Mouse (Mus musculus) bone marrow, adult 2 months (tissue): ENCODE results near the gene Map7. TPM values are rescaled to one million over a fixed set of nuclear protein-coding genes. Genes with fewer than 3 reads are reported as not detected.
A peak's percentile ranks its signal among the peaks of the same experiment; 100 is the strongest.

Experiments
- H3K27ac ChIP-seq: fragments of 200-500 bp; 2 replicates; pipeline ENCODE4 v1.5.1; 2012; ENCODE audit warnings: low read depth, mild to moderate bottlenecking, control low read depth, inconsistent platforms, low read length; ENCODE audit not compliant: control insufficient read depth, poor library complexity, insufficient read depth
- H3K4me1 ChIP-seq: fragments of 200-500 bp; 2 replicates; pipeline ENCODE4 v1.6.1; 2011; ENCODE audit warnings: low read length; ENCODE audit not compliant: control insufficient read depth, insufficient read depth
- H3K4me3 ChIP-seq: fragments of 200-500 bp; replicated peaks from 2 replicates; pipeline ENCODE3; 2011; ENCODE audit warnings: mild to moderate bottlenecking, low read depth, low read length, control low read depth; ENCODE audit not compliant: control insufficient read depth
- CTCF ChIP-seq: fragments of 200-500 bp; IDR thresholded peaks from 2 replicates; pipeline ENCODE4 v1.5.1; 2011; ENCODE audit warnings: low read length, control low read depth; ENCODE audit not compliant: control insufficient read depth, insufficient read depth
- POLR2A ChIP-seq: fragments of 200-500 bp; IDR thresholded peaks from 2 replicates; pipeline ENCODE4 v1.6.1; 2011; ENCODE audit warnings: low read depth, mild to moderate bottlenecking, control low read depth, low read length, borderline replicate concordance; ENCODE audit not compliant: control insufficient read depth
- WGBS: fragments of 180-500 bp; shearing (Covaris S2); methylation state at CpG from one replicate; pipeline ENCODE4 v1.1.7; 2018; 5-methylcytosine and 5-hydroxymethylcytosine counted together
- polyA plus RNA-seq: library from polyadenylated mRNA; stranded (reverse); fragments of >200 nt; gene quantifications from 2 replicates; pipeline ENCODE4 v1.2.4, GENCODE M21; 2011; ENCODE audit warnings: low replicate concordance; ENCODE audit not compliant: missing spikeins, insufficient read depth, insufficient read length

Map7 gene
- polyA plus RNA-seq, 1 experiment = 17.3 TPM

- 78% methylated on average over 10 of the region's 10 CpGs for WGBS
- no peak for TF ChIP-seq CTCF
- TF ChIP-seq POLR2A = no peak
Measured at GRCm38 (mm10) chr10:20285289-20285975, 137.2 kb downstream of the Map7 start.

GRCm38 (mm10) chr10:20285994-20286836, 137.9 kb downstream of the Map7 start:
- Histone ChIP-seq H3K4me3 (no peak overlapping the region), H3K27ac (no peak overlapping the region), H3K4me1 (no peaks in the 10 kb centered on the region)
- 86% methylated on average over 15 of the region's 15 CpGs for WGBS
- TF ChIP-seq POLR2A = no peak
- no peak for TF ChIP-seq CTCF

More at GRCm38 (mm10) chr10:20285289-20285975, 137.2 kb downstream of the Map7 start:
- no peak overlapping the region for H3K27ac ChIP-seq
- H3K4me3 ChIP-seq = no peak overlapping the region
- no peaks in the 10 kb centered on the region for H3K4me1 ChIP-seq

GRCm38 (mm10) chr10:20287369-20287768, 139.1 kb downstream of the Map7 start:
- H3K27ac ChIP-seq = no peak overlapping the region
- H3K4me1 ChIP-seq = no peaks in the 10 kb centered on the region
- no peak overlapping the region for H3K4me3 ChIP-seq
- 82% methylated on average over 6 of the region's 6 CpGs for WGBS
- TF ChIP-seq POLR2A = no peak
- TF ChIP-seq CTCF = no peak

GRCm38 (mm10) chr10:20290467-20290883, 142.2 kb downstream of the Map7 start:
- 4% methylated on average over 11 of the region's 11 CpGs for WGBS
- Histone ChIP-seq H3K4me3 (no peak overlapping the region), H3K4me1 (no peaks in the 10 kb centered on the region), H3K27ac (no peak overlapping the region)
- TF ChIP-seq POLR2A = no peak
- TF ChIP-seq CTCF = peak; percentile 91

- no peak overlapping the region for H3K4me3 ChIP-seq
- no peak overlapping the region for H3K27ac ChIP-seq
- TF ChIP-seq POLR2A = no peak
- TF ChIP-seq CTCF = peak; percentile 50; the same call in 1 of the 2 replicates
- 68% methylated on average over 5 of the region's 5 CpGs for WGBS
- H3K4me1 ChIP-seq = no peaks in the 10 kb centered on the region
Measured at GRCm38 (mm10) chr10:20295961-20296360, 147.7 kb downstream of the Map7 start.

- WGBS = 54% methylated on average over 3 of the region's 3 CpGs
- TF ChIP-seq POLR2A (no peak), CTCF (no peak)
Measured at GRCm38 (mm10) chr10:20298152-20298920, 150.1 kb downstream of the Map7 start.

GRCm38 (mm10) chr10:20299114-20299513, 150.8 kb downstream of the Map7 start:
- Histone ChIP-seq H3K4me1 (no peaks in the 10 kb centered on the region), H3K27ac (no peak overlapping the region), H3K4me3 (no peak overlapping the region)
- TF ChIP-seq POLR2A = no peak
- WGBS = 83% methylated on average over 5 of the region's 5 CpGs

More at GRCm38 (mm10) chr10:20298152-20298920, 150.1 kb downstream of the Map7 start:
- Histone ChIP-seq H3K4me1 (no peaks in the 10 kb centered on the region), H3K4me3 (no peak overlapping the region), H3K27ac (no peak overlapping the region)
